Mouse (Mus musculus) megakaryocyte progenitor cell, adult 5-6 weeks (primary cell): ENCODE results near the gene B4galt3. TPM values are rescaled to one million over a fixed set of nuclear protein-coding genes. Genes with fewer than 3 reads are reported as not detected.
"Not testable (repeated sequence)": the region's sequence is repeated elsewhere in the genome, so short reads cannot be mapped to it uniquely, and the experiment has no call there.

Experiments
- ATAC-seq: replicated peaks from 2 replicates; pipeline ENCODE4 v1.8.0; 2016; ENCODE audit warnings: mild to moderate bottlenecking, moderate TSS enrichment, inconsistent platforms; ENCODE audit not compliant: poor library complexity
- total RNA-seq, 2 experiments: library from RNA; stranded (forward) in 1 of 2; stranded (reverse) in 1 of 2; fragments of 157-497, 149-512 nt in 1 of 2; fragments of 200-1000 nt in 1 of 2; gene quantifications; 2 replicates each; pipeline versions ENCODE4 v1.2.3 to v1.2.4; 2015 to 2017

The B4galt3 gene
- total RNA-seq, 2 experiments from 2014 or later = 14.7 to 18.0 TPM

DNA sequence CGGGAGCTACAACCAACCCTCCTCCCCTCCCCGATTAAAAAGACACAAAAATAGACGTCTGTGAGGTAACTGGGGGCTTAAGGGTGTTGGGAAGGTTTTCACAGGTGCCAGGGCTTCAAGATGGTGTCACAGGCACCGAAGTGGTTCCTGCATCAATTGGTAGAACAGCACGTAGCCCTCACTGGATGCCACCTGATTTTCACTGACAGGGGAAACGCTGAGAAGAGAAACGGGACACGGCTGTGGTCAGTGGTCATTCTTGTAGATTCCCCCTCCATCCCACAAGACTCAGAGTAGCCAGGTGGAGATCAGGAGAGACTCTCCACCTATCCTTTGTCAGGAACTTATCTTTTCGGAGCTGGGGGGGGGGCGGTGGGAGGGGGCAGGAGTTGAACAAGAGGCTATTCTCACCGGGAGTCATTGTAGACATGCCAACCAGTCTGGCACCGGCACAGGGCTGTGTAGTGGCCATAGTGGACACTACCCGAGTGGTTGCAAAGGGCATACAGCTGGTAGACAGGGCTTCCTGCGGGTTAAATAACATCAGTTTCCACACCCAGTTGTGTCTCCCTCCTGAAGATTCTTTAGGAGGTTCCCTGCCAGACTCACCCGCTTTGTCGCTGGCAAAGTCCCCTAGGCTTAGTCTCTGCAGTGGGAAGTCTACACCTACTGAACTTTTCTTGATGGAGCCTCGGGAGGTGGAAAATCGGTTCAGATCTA lies 12.1 kb downstream of the B4galt3 start:
- no peak for ATAC-seq

- ATAC-seq = no peak
Measured at GRCm38 (mm10) chr1:171283188-171284160, 13.3 kb downstream of the B4galt3 start.

GRCm38 (mm10) chr1:171284491-171284890 lies 14.4 kb downstream of the B4galt3 start:
- no peak for ATAC-seq

DNA sequence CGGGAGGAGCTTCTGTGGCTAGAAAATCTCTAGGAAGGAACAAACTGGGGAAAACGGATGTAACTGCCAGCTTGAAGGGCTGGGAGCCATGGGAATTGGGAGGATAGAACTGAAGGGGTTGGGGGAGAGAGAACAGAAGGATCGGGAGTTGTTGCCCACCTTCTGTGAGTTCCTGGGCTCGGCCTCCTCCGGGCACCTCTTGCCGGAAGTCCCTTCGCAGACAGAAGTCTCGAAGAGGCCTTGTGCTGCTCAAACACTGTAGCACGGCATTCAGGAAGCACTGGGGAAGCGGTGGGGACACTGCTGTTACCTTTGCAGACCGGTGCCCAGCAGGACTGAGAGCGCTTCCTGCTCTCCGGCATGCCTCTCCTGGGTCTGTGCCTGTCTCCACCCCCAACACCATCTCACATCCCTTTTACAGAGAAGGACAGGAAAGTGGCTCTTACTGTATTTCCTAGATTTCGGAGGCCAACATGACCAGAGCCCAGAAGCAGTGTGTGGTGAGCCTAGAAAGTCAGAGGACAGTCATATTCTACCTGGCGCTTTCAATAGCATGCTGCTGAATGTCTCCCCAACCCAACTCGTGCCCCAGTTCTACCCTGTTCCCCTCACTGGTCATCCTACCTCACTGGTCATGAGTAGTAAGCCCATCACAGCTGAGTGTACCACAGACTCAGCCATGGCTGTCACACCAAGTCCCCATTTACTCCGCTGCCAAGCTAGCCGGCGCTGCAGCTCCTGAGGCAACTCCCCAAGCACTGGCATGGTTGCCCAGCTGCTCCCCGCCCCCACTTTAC lies 15.2 kb downstream of the B4galt3 start:
- no peak for ATAC-seq

DNA sequence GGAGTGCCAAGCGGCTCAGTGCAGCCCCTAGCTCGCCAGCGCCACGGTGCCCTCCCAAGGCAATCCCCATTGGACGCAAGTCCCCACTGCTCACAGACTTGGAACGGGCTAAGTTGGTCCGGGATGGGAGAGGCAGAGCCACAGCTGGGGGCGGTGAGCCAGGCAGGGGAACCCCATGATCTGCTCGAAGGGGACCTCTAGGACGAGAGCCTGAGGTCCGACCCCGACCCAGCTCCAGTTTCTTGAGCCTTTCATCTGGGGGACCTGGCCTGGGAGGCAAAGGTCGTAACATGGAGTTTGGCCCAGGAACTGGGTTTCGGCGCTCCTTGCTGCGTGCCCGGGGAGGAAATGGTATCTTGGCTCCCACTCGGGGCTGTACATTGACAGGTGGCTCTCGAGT lies 16.4 kb downstream of the B4galt3 start:
- no peak for ATAC-seq

GRCm38 (mm10) chr1:171287136-171288081 lies 17.3 kb downstream of the B4galt3 start, which contains the start of gene Usp21:
TSS of gene Usp21 (minus strand) at chr1:171287991.
- peak; percentile 97 for ATAC-seq

GRCm38 (mm10) chr1:171288328-171288727 lies 18.2 kb downstream of the B4galt3 start:
- ATAC-seq = no peak

DNA sequence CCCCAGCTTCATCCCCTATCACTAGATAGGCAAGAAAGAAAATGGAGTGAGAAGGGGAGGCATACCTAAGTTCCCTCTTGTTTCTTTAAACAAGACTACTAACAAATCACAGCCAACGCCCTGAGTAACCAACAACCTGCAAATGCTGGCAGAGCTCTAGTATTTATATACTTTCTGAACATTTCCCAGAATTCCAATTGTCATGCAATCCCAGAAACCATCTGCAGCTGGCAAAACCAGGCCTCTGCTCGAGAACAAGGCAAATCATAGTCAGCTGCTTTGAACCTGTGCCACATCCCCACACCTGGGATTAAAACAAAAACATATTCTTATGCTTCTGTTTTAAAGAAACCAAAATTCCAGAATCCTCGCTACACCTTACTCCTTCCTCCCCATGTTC lies 23.2 kb downstream of the B4galt3 start:
- ATAC-seq = no peak

DNA sequence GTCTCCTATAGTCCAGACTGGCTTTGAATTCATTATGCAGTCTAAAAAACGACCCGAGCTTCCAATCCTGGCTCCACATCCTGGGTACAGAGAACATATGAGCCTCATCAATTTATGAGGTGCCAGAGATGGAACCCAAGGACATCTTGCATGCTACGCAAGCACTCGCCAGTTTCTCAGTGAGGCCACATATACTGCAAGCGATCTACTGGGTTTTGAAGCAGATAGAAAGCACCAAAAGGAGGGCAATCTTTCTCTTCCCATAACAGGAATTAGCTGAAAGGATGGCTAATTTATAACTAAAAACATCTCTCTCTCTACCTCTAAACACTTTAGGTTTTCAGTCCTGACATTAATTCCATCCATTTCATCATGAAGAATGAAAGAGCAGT lies 23.8 kb downstream of the B4galt3 start:
- no peak for ATAC-seq

DNA sequence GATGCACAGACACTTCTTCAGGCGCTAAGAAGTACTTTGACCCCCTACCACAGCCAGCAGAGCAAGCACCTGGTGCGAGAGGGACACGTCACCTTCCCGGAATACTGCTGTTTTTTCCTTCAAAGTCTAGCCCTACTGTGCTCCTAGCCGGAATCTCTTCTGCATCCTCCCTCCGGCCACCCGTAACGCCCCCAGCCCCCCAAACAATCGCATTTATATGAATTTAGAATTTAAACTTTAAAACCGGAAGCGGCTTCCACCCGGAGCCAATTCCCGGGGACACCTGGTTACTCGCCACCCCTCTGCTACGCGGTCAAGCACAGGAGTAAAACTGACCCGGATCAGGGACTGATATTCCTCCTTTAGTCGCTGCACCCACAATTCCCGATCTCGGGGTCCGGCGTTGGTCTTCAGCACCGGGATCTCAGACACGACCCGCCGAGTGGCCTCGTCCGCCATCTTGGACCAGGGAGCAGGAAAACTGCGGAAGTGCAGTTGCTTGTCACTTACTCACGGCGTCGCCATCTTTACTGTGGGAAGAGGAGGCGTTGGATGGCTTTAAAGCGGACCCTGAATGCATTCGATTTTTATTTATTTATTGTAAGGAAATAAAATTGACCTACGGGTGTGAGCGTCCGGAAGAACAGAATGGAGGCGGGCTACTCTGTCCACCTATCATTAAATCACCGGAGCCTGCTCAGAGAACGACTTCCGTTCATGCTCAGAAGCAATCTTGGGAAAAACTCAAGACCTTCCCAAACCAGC lies 24.4 kb downstream of the B4galt3 start, which contains the start of gene Ufc1:
Gene Ufc1 (minus strand): TSS at position 727 of the 765 bp plus-strand sequence.
- ATAC-seq = peak; percentile 98

DNA sequence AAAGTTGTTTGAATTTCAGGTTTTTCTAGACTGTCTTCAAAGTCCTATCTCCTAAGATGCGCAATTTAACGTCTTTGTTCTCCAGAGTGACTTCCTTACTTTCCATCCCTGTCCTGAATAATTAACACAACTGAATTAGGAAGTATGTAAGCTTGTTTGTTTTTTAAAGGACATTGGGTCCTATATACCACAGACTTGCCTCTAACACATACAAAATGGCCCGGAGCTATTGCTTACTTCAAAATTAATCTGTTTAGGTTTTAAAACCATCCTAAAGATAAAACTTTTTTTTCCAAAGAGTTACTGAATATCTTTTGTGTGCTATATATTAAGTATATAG lies 24.9 kb downstream of the B4galt3 start:
- ATAC-seq = no peak; the same call in 1 of the 2 replicates

GRCm38 (mm10) chr1:171298226-171298625 lies 28.1 kb downstream of the B4galt3 start:
- no peak for ATAC-seq

GRCm38 (mm10) chr1:171306157-171306556 lies 36.0 kb downstream of the B4galt3 start:
- ATAC-seq = not testable (repeated sequence)

DNA sequence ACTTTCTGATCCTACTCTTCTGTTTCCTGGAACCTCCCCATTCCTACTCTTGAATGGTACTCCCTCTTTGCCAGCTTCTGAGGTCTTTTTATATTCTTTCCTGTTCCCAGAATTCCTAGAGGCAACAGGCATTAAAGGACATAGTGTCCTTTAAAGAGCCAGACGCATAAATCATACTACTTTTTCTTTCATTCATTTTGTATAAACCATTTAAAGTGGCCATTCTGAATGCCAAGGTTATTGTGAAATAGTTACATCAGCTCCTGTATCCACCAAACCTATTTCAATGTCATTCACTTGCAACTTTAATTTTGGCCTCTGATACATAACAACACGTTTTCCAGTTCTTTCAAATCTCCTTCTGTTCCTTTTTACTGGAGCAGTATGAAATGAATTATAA lies 39.2 kb downstream of the B4galt3 start:
- ATAC-seq = no peak

GRCm38 (mm10) chr1:171319748-171320147 lies 49.6 kb downstream of the B4galt3 start:
- ATAC-seq = no peak

- no peak for ATAC-seq
Measured at GRCm38 (mm10) chr1:171320151-171320550, 50.0 kb downstream of the B4galt3 start.

GRCm38 (mm10) chr1:171321415-171321814 lies 51.3 kb downstream of the B4galt3 start:
- ATAC-seq = peak; percentile 90

- ATAC-seq = peak; percentile 64
Measured at GRCm38 (mm10) chr1:171322012-171322411, 51.9 kb downstream of the B4galt3 start.

DNA sequence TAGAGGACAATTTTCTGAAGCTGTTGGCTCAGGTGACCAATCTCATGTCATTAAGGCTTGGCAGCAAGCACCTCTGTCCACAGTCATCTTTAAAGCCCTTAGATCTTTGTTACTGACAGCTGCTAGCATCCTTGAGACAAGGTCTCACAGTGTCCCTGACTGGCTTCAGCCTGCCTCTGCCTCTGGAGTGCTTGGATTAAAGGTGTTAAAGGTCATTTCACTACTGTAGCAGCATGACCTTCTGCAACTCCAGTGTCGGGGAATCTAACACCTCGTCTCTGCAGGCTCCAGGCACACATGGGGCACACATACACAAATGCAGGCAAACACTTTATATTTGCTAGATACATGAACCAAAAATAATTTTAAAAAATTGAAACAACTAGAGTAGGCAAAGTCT lies 55.4 kb downstream of the B4galt3 start:
- ATAC-seq = no peak
